Mouse (Mus musculus) small intestine, adult 2 months (tissue): ENCODE measurements around the gene Sepsecs.

ENCODE experiments used
- CTCF ChIP-seq: fragments of 200-500 bp; IDR thresholded peaks from 2 replicates; pipeline ENCODE4 v1.5.1; 2012; ENCODE audit warnings: low read depth, mild to moderate bottlenecking, control low read depth, inconsistent platforms, low read length, moderate library complexity, mixed read lengths; ENCODE audit not compliant: insufficient replicate concordance, insufficient read length; ENCODE audit errors: extremely low read depth
- POLR2A ChIP-seq: fragments of 200-500 bp; IDR thresholded peaks from 2 replicates; pipeline ENCODE4 v1.6.1; 2012; ENCODE audit warnings: low read depth, mild to moderate bottlenecking, control low read depth, inconsistent platforms, low read length, moderate library complexity

- no peak for TF ChIP-seq POLR2A
- no peak for TF ChIP-seq CTCF
Observed at GRCm38 (mm10) chr5:52681111-52681510, 11.6 kb upstream of the Sepsecs start.
